Mouse (Mus musculus): ENCODE results near the gene Gm11037.

- TF ChIP-seq CTCF (IDR thresholded peaks at IDR 0.05; ENCODE audit: insufficient read depth, low read depth, low read length), result no peak
- no peak for TF ChIP-seq POLR2A (IDR thresholded peaks at IDR 0.05; ENCODE audit: insufficient read depth, low read depth, low read length)
These were observed 997 bp upstream of the Gm11037 start for GRCm38 (mm10) chr2:131132111-131132888.

All from olfactory bulb, adult 2 months (tissue).